Mouse (Mus musculus): ENCODE measurements around the gene Adgra3. TPM values are rescaled to one million over a fixed set of nuclear protein-coding genes. Genes with fewer than 3 reads are reported as not detected.

Gene Adgra3
- polyA plus RNA-seq (2014; fragmentation: Nextera tagmentation; extraction: Ambion mirVana): 45.3 and 47.8 TPM in 2 replicates

DNA sequence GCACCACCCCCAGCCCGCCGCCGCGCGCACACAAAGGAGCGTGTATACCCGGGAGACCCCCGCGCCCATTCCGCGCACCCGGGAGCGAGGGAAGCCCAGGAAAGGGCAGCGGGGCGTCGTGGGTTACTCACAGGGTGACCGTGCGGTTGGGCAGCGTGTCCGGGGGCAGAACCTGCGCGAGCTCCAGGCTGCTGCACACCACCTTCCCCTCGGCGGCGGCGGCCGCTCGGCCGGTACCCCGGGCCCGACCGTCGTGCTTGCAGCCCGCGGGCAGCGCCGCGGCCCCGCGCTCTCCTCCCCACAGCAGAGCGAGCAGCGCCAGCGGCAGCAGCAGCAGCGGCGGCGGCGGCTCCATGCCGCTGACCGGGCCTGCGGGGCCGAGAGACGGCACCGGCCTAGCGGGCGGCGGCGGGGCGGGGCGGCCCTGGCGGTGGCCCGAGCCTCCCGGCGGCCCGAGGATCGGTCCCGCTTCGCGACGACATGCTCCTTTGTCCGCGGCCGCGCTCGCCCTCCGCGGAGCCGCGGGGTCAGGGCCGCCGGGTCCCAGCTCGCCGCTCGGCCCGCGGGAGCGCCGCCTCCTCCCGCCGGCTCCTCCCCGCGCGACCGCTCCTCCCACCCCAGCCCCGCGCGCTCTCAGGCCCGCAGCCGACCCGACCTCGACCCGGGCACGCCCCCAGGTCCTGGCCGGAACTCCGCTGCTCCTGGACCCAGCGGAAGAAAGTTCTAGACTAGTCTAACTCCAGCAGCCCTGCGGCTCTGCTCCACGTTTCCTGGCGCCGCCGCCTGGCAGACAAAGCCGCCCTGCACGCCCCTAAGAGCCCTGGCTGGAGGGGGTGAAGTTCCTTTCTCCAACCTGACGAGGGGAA lies at the start of gene Adgra3:
TSS of gene Adgra3 (minus strand) at position 586 of the 866 bp plus-strand sequence.
- peak within 1 kb of the TSS; percentile 46 for H3K4me2 ChIP-seq (ENCODE audit: low read depth)

GRCm38 (mm10) chr5:50083441-50083840 lies 24.6 kb upstream of the Adgra3 start:
- Histone ChIP-seq H3K4me1 (ENCODE audit: control insufficient read depth, insufficient read depth, low read length) (no peaks in the 10 kb centered on the region), H3K4me3 (ENCODE audit: low read depth, low read length) (no peak overlapping the region)

More for the DNA sequence above, at the start of gene Adgra3:
- Histone ChIP-seq H3K9ac (ENCODE audit: low read length) (peak within 1 kb of the TSS; percentile 97), H3K4me1 (ENCODE audit: control insufficient read depth, insufficient read depth, low read length) (peaks cover 8% of the 10 kb centered on the region; the same call in 1 of the 2 replicates), H3K4me3 (ENCODE audit: low read depth, low read length) (peak within 1 kb of the TSS; percentile 93), H3K9me3 (ENCODE audit: control insufficient read depth, low read length) (no peaks in the 10 kb centered on the region), H3K27me3 (ENCODE audit: control insufficient read depth, insufficient read depth, low read length) (no peaks in the 10 kb centered on the region), H3K36me3 (ENCODE audit: control insufficient read depth, insufficient read depth, low read length) (no peaks in the 10 kb centered on the region), H3K27ac (ENCODE audit: low read depth, low read length) (peak within 1 kb of the TSS; percentile 88)
- ATAC-seq (ENCODE audit: insufficient read depth, low FRiP score, low TSS enrichment): peak; percentile 92
- WGBS: 0% methylated on average over 49 of the region's 113 CpGs
- peak; percentile 80 for DNase-seq (ENCODE audit: low spot score)

DNA sequence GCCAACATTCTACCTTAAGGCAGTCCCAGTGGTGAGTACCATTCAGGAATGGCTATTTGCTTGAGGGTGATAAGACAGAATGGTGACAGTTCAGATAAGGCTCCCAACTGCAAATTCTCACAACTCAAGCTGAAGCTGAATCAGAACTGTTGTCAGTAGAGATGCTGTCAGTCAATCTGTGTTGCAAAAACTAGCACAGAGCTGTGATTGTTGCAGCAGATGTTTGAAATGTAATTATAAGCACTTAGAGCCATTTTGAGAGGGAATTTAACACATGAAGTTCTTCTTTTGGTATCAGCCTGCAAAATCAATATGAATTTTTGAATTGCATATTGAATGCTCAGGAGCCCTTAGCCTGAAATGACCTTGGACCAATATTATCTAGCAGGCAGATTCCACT lies 15.4 kb upstream of the Adgra3 start:
- Histone ChIP-seq H3K9ac (ENCODE audit: low read length) (no peak overlapping the region), H3K27ac (ENCODE audit: low read depth, low read length) (no peak overlapping the region), H3K4me3 (ENCODE audit: low read depth, low read length) (no peak overlapping the region), H3K27me3 (ENCODE audit: control insufficient read depth, insufficient read depth, low read length) (no peaks in the 10 kb centered on the region), H3K9me3 (ENCODE audit: control insufficient read depth, low read length) (no peaks in the 10 kb centered on the region), H3K4me2 (ENCODE audit: low read depth) (no peak overlapping the region), H3K36me3 (ENCODE audit: control insufficient read depth, insufficient read depth, low read length) (no peaks in the 10 kb centered on the region), H3K4me1 (ENCODE audit: control insufficient read depth, insufficient read depth, low read length) (no peaks in the 10 kb centered on the region)
- ATAC-seq (ENCODE audit: insufficient read depth, low FRiP score, low TSS enrichment) (no peak), DNase-seq (ENCODE audit: low spot score) (no peak)

More at GRCm38 (mm10) chr5:50083441-50083840, 24.6 kb upstream of the Adgra3 start:
- H3K27ac ChIP-seq (ENCODE audit: low read depth, low read length): no peak overlapping the region
- no peaks in the 10 kb centered on the region for H3K36me3 ChIP-seq (ENCODE audit: control insufficient read depth, insufficient read depth, low read length)
- ATAC-seq (ENCODE audit: insufficient read depth, low FRiP score, low TSS enrichment) (no peak), DNase-seq (ENCODE audit: low spot score) (no peak)
- no peak overlapping the region for H3K4me2 ChIP-seq (ENCODE audit: low read depth)
- H3K9ac ChIP-seq (ENCODE audit: low read length): no peak overlapping the region
- 77% methylated on average over 1 of the region's 1 CpGs for WGBS
- no peaks in the 10 kb centered on the region for H3K9me3 ChIP-seq (ENCODE audit: control insufficient read depth, low read length)
- no peaks in the 10 kb centered on the region for H3K27me3 ChIP-seq (ENCODE audit: control insufficient read depth, insufficient read depth, low read length)

DNA sequence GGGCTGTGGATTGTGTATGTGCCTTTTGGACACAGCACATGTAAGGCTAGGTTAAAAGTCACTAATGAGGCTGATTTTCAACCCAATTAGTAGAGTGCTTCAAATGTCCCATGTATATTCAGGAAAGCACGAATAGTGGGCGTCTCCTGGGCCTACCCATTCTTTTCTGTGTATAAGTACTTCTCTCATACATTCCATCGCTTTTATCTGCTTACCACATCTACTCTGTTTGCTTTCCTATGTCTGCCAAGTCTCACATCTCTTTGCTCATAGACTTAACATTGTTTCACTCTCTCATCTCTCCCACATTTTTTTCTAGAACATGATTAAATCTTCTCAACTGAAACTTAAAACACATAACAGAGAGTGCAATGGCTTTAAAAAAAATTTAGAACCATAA lies 5.4 kb upstream of the Adgra3 start:
- no peaks in the 10 kb centered on the region for H3K4me1 ChIP-seq (ENCODE audit: control insufficient read depth, insufficient read depth, low read length)
- H3K9me3 ChIP-seq (ENCODE audit: control insufficient read depth, low read length): no peaks in the 10 kb centered on the region
- no peak overlapping the region for H3K27ac ChIP-seq (ENCODE audit: low read depth, low read length)
- no peak overlapping the region for H3K4me2 ChIP-seq (ENCODE audit: low read depth)
- H3K27me3 ChIP-seq (ENCODE audit: control insufficient read depth, insufficient read depth, low read length): no peaks in the 10 kb centered on the region
- H3K4me3 ChIP-seq (ENCODE audit: low read depth, low read length): no peak overlapping the region
- DNase-seq (ENCODE audit: low spot score) (no peak), ATAC-seq (ENCODE audit: insufficient read depth, low FRiP score, low TSS enrichment) (no peak)
- H3K36me3 ChIP-seq (ENCODE audit: control insufficient read depth, insufficient read depth, low read length): no peaks in the 10 kb centered on the region
- H3K9ac ChIP-seq (ENCODE audit: low read length): no peak overlapping the region
- 85% methylated on average over 3 of the region's 3 CpGs for WGBS

GRCm38 (mm10) chr5:50059586-50059985 lies 780 bp upstream of the Adgra3 start:
- ATAC-seq (ENCODE audit: insufficient read depth, low FRiP score, low TSS enrichment) (no peak), DNase-seq (ENCODE audit: low spot score) (no peak)
- peaks cover 8% of the 10 kb centered on the region; the same call in 1 of the 2 replicates for H3K4me1 ChIP-seq (ENCODE audit: control insufficient read depth, insufficient read depth, low read length)
- H3K9me3 ChIP-seq (ENCODE audit: control insufficient read depth, low read length): no peaks in the 10 kb centered on the region
- no peaks in the 10 kb centered on the region for H3K36me3 ChIP-seq (ENCODE audit: control insufficient read depth, insufficient read depth, low read length)
- H3K27me3 ChIP-seq (ENCODE audit: control insufficient read depth, insufficient read depth, low read length): no peaks in the 10 kb centered on the region
- no peak overlapping the region for H3K27ac ChIP-seq (ENCODE audit: low read depth, low read length)
- no peak overlapping the region for H3K9ac ChIP-seq (ENCODE audit: low read length)
- 91% methylated on average over 7 of the region's 7 CpGs for WGBS
- H3K4me2 ChIP-seq (ENCODE audit: low read depth): peak overlapping the region; percentile 46
- no peak overlapping the region; the same call in 1 of the 2 replicates for H3K4me3 ChIP-seq (ENCODE audit: low read depth, low read length)

DNA sequence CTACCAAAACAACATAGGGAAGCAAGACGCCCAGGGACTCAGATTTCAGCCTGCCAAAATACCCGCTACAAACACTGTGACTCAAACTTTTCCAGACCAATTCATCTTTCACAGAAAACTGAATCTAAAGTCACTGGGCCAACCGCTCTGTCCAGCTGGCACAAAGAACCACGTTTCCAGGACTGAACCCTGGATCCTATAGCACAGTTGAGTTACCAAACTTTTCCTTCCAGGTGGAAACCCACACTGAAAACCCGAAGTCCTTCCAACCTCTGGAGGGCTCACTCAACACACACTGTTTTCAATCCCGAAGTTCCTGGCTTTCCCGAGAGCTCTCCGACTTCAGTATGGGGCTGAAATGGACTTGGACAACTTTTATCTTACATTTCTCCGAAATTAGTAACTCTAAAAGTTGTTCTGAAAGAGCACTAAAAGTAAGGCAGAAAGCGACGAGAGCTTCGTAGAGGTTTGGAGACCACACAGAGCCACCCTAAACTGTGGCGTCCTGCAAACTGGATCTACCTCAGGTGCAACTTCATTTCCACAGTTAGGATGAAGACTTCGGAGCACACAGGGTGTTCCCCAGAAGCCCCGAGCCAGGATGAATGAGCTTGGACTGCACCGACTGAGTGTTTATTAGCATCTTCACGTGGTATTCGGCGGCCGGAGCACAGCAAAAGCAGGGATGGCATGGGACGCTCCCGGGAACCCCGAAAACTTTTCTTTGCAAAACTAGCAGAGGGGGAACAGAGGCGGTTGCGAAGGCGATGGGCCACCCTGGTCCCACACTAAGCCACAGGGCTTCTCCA lies 990 bp downstream of the Adgra3 start:
- peak overlapping the region; percentile 46 for H3K4me2 ChIP-seq (ENCODE audit: low read depth)
- H3K4me3 ChIP-seq (ENCODE audit: low read depth, low read length): peak overlapping the region; percentile 93
- peak; percentile 66 for DNase-seq (ENCODE audit: low spot score)
- H3K9me3 ChIP-seq (ENCODE audit: control insufficient read depth, low read length): no peaks in the 10 kb centered on the region
- no peak for ATAC-seq (ENCODE audit: insufficient read depth, low FRiP score, low TSS enrichment)
- peaks cover 8% of the 10 kb centered on the region; the same call in 1 of the 2 replicates for H3K4me1 ChIP-seq (ENCODE audit: control insufficient read depth, insufficient read depth, low read length)
- 1% methylated on average over 26 of the region's 26 CpGs for WGBS
- no peaks in the 10 kb centered on the region for H3K27me3 ChIP-seq (ENCODE audit: control insufficient read depth, insufficient read depth, low read length)
- H3K9ac ChIP-seq (ENCODE audit: low read length): peak overlapping the region; percentile 97
- H3K27ac ChIP-seq (ENCODE audit: low read depth, low read length): peak overlapping the region; percentile 88
- no peaks in the 10 kb centered on the region for H3K36me3 ChIP-seq (ENCODE audit: control insufficient read depth, insufficient read depth, low read length)

GRCm38 (mm10) chr5:50052456-50052855 lies 6.3 kb downstream of the Adgra3 start:
- ATAC-seq (ENCODE audit: insufficient read depth, low FRiP score, low TSS enrichment): no peak
- H3K36me3 ChIP-seq (ENCODE audit: control insufficient read depth, insufficient read depth, low read length): no peaks in the 10 kb centered on the region
- 81% methylated on average over 4 of the region's 4 CpGs for WGBS

DNA sequence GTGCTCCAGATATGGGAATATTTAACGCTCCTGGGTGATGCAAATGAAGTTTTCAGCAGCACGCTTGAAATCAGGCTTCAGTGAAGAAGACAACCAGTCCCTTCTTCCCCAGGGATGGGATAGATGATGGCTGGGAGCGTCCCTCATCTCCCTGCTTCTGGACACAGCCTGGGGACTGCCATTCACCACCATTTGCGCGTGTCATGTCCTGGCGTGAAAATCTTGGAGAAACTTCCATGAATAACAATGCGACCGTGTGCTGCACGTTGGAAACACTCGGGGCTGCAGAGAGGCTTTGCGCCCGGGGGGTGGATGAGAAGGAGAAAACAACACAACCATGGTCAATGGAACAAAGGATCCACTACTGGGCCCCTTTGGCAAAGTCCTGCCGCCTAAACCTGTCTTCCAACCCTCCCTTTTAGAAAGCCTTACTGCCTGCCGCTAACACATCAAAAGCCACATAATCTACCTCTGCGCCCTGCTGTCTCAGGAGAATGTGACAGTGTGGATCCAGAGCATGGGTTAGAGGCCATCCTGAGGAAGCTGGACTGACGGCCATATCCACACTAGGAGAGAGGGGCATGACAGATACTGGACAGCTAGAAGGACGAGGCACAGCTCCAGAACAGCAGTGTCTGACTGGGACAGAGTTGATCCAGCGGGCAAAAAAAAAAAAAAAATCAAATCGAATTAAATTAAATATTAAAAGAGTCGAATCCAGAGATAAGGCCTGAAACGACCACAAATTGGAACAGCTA lies 8.0 kb downstream of the Adgra3 start:
- H3K9ac ChIP-seq (ENCODE audit: low read length): no peak overlapping the region
- no peak overlapping the region for H3K27ac ChIP-seq (ENCODE audit: low read depth, low read length)
- H3K4me1 ChIP-seq (ENCODE audit: control insufficient read depth, insufficient read depth, low read length): peaks cover 6% of the 10 kb centered on the region
- WGBS: 66% methylated on average over 21 of the region's 21 CpGs
- no peak overlapping the region for H3K4me3 ChIP-seq (ENCODE audit: low read depth, low read length)
- ATAC-seq (ENCODE audit: insufficient read depth, low FRiP score, low TSS enrichment) (0 out of 2 replicates have a peak, but pooled peaks have one; percentile 4), DNase-seq (ENCODE audit: low spot score) (no peak)
- H3K4me2 ChIP-seq (ENCODE audit: low read depth): no peak overlapping the region
- H3K9me3 ChIP-seq (ENCODE audit: control insufficient read depth, low read length): no peaks in the 10 kb centered on the region
- H3K36me3 ChIP-seq (ENCODE audit: control insufficient read depth, insufficient read depth, low read length): no peaks in the 10 kb centered on the region
- no peaks in the 10 kb centered on the region for H3K27me3 ChIP-seq (ENCODE audit: control insufficient read depth, insufficient read depth, low read length)

More at GRCm38 (mm10) chr5:50052456-50052855, 6.3 kb downstream of the Adgra3 start:
- no peak for DNase-seq (ENCODE audit: low spot score)
- H3K27ac ChIP-seq (ENCODE audit: low read depth, low read length): no peak overlapping the region
- H3K27me3 ChIP-seq (ENCODE audit: control insufficient read depth, insufficient read depth, low read length): no peaks in the 10 kb centered on the region
- peaks cover 14% of the 10 kb centered on the region for H3K4me1 ChIP-seq (ENCODE audit: control insufficient read depth, insufficient read depth, low read length)
- H3K4me3 ChIP-seq (ENCODE audit: low read depth, low read length): no peak overlapping the region
- no peaks in the 10 kb centered on the region for H3K9me3 ChIP-seq (ENCODE audit: control insufficient read depth, low read length)
- no peak overlapping the region for H3K9ac ChIP-seq (ENCODE audit: low read length)
- no peak overlapping the region for H3K4me2 ChIP-seq (ENCODE audit: low read depth)
